Mouse (Mus musculus) T-cell, adult 66 days (primary cell): Measurements from ENCODE around the gene Mcrip1. TPM values are rescaled to one million over a fixed set of nuclear protein-coding genes. Genes with fewer than 3 reads are reported as not detected.

Experiments used
- total RNA-seq, 2 experiments: library from RNA; stranded (reverse); gene quantifications; 3 replicates in 1 of 2; 4 replicates in 1 of 2; pipeline ENCODE4 v1.2.4; 2023

Gene Mcrip1
- total RNA-seq, result 10 to 100 TPM; 41.4 to 41.6 TPM

GRCm38 (mm10) chr11:120549168-120549945 is at the start of gene Mcrip1:
TSS of gene Mcrip1 (minus strand) at chr11:120549727.

DNA sequence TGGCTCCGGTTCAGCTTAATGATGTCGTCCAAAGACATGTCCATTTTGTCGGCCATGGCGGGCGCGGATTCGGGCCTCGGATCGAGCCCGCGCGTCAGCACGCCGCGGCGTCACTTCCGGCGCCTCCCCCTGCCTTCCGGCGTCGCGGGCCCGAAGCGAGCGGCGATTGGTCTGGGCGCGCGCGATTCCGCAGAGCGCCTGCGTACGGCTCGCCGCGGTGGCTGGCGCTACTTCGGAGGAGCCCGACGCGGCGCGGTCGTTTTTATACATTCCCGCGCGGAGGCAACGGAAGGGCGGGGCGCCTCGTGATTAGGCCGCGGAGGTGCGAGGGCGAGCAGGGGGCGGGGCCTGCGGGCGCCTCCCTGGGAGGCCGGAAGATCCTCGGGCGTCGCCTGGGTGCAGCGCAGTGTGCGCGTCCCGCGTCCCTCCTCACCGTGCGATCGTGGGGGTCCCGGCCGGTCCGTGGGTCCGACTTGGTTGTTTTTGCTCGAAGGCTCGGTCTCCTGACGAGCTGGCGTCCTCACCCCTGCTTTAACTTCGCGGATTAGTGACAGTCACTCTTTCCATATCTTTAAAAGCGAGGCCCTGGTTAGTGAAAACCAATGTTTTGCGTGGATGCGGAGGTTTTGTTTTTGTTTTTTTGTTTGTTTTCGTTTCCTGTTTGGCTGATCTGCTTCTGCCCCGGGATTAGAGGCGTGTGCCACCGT is 48.9 kb upstream of the Mcrip1 start, which contains the start of the genes Alyref and Anapc11:
Gene Alyref, minus strand, starts transcription at position 83 of the 707 bp plus-strand sequence.
Gene Anapc11, plus strand, starts transcription at position 139 of the 707 bp plus-strand sequence.

DNA sequence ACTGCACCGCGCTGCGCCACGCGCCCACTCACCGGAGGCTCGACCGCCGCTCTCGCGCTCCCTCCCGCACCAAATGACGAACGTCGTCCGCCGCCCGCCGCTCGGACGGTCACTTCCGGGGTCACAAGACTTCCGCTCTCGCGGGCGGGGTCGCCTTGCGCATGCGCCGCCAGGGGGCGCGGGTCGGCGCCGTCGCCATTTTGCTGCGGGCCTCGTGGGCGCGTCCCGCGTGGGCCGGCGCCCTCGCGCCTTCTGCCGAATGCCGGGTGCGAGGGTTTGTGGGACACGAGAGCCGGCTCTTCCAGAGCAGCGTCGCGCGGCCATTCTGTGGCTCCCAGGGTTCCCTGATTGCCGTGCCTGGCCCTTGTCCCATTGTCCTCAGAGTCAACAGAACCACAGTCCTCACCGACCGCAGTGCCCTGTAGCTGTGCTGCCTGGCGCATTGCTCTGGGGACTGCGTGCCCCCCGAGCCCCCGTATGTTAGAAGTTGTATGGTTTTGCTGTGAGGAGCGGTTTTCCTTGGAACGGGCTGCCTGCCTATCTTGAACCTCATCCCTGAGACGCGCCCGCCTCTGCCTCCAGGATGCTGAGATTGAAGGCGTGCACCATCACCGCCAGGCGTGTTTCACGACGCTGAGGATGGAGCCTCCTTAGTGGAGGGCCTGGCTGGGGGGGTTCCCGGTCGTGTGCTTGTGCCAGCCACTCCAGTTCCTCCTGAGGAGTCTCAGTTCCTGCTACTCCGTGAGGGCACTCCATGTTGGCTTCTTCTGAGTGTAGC is 32.2 kb upstream of the Mcrip1 start, which contains the start of gene Arhgdia:
Gene Arhgdia, minus strand, starts transcription at position 135 of the 778 bp plus-strand sequence.

GRCm38 (mm10) chr11:120572752-120573584 is 23.4 kb upstream of the Mcrip1 start, which contains the start of gene P4hb:
TSS of gene P4hb (minus strand) at chr11:120573253.

DNA sequence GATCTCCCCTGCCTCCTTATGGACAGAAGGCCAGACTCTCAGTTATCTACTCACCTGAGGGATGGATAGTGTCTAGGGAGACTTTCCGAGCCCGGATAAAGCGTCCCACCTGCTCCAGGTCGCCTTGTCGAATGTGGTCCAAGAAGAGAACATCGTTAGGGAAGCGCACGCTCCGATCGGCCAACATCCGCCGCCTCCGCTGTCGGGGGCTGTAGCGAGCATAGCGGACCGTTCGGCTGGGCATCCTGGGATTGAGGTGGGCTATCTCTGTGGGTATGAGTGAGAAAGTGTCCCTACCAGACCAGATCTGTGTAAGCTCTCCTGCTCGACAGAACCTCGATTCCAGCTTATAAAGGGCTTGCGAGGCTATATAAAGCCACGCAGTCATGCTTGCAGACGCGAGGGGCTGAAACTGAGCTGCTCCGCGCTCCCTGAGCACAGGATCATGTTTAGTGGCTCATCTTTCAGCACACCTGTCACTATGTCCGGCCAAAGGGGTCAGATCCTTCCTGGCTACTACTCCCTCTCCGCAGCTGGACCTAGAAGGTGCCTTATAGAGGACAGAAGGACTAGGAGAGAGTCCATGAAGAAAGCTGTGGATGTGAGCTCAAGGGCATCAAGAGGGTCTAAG is 1.4 kb upstream of the Mcrip1 start, which contains the start of gene Ppp1r27:
Gene Ppp1r27, minus strand, starts transcription at position 323 of the 631 bp plus-strand sequence.

GRCm38 (mm10) chr11:120530085-120530964 is 19.2 kb downstream of the Mcrip1 start, which contains the start of gene Gcgr:
TSS of gene Gcgr (plus strand) at chr11:120530699.

Other genes starting within 250 kb of the Mcrip1 start
- gene Actg1, start 201.2 kb downstream of the Mcrip1 start, total RNA-seq, result 1,000 to 10,000 TPM; 1,363 to 1,496 TPM
- gene Fscn2, start 188.2 kb downstream of the Mcrip1 start, total RNA-seq, result under 1 TPM in 1 of 2 experiments, not detected in 1; 0.99 TPM
- gene Faap100, start 171.0 kb downstream of the Mcrip1 start, total RNA-seq, result 10 to 100 TPM; 24.9 to 26.5 TPM
- gene Nploc4, start 112.0 kb downstream of the Mcrip1 start, total RNA-seq, result 10 to 100 TPM; 61.3 to 61.5 TPM
- 10 to 100 TPM; 10.1 to 87.3 TPM for gene Tspan10, start 107.1 kb downstream of the Mcrip1 start, total RNA-seq
- under 1 TPM in 1 of 2 experiments, not detected in 1; 0.55 TPM for gene Pde6g, start 96.2 kb downstream of the Mcrip1 start, total RNA-seq
- gene Oxld1, start 91.7 kb downstream of the Mcrip1 start, total RNA-seq, result 1 to 10 TPM; 6.0 TPM
- gene Ccdc137, start 91.6 kb downstream of the Mcrip1 start, total RNA-seq, result 10 to 100 TPM; 33.7 to 40.9 TPM
- 10 to 100 TPM; 14.0 to 17.5 TPM for gene Arl16, start 82.1 kb downstream of the Mcrip1 start, total RNA-seq
- 10 to 100 TPM; 39.9 to 42.8 TPM for gene Mrpl12, start 65.1 kb downstream of the Mcrip1 start, total RNA-seq
- gene Slc25a10, start 57.9 kb downstream of the Mcrip1 start, total RNA-seq, result 10 to 100 TPM; 11.3 to 13.5 TPM
- gene Gcgr, start 19.0 kb downstream of the Mcrip1 start, total RNA-seq, result not detected
- gene Ppp1r27, start 1.4 kb upstream of the Mcrip1 start, total RNA-seq, result not detected
- gene P4hb, start 23.5 kb upstream of the Mcrip1 start, total RNA-seq, result 100 to 1,000 TPM; 159 to 168 TPM
- gene Arhgdia, start 31.9 kb upstream of the Mcrip1 start, total RNA-seq, result 100 to 1,000 TPM; 410 to 436 TPM
- 100 to 1,000 TPM; 112 to 138 TPM for gene Alyref, start 48.6 kb upstream of the Mcrip1 start, total RNA-seq
- 10 to 100 TPM; 80.1 to 83.9 TPM for gene Anapc11, start 48.7 kb upstream of the Mcrip1 start, total RNA-seq
- gene Npb, start 58.8 kb upstream of the Mcrip1 start, total RNA-seq, result 1 to 10 TPM; 2.4 to 4.5 TPM
- gene Pcyt2, start 68.2 kb upstream of the Mcrip1 start, total RNA-seq, result 100 to 1,000 TPM; 131 to 143 TPM
- 100 to 1,000 TPM; 132 to 138 TPM for gene Sirt7, start 75.5 kb upstream of the Mcrip1 start, total RNA-seq
- 10 to 100 TPM; 26.8 to 34.7 TPM for gene Mafg, start 83.9 kb upstream of the Mcrip1 start, total RNA-seq
- 1 to 10 TPM; 1.8 to 2.8 TPM for gene Pycr1, start 94.0 kb upstream of the Mcrip1 start, total RNA-seq
- not detected for gene Myadml2, start 98.4 kb upstream of the Mcrip1 start, total RNA-seq
- not detected for gene Notum, start 111.4 kb upstream of the Mcrip1 start, total RNA-seq
- 100 to 1,000 TPM; 100 to 106 TPM for gene Aspscr1, start 123.2 kb upstream of the Mcrip1 start, total RNA-seq
- 10 to 100 TPM; 32.7 to 35.1 TPM for gene Cenpx, start 164.0 kb upstream of the Mcrip1 start, total RNA-seq
- 10 to 100 TPM; 32.4 to 37.7 TPM for gene Lrrc45, start 164.2 kb upstream of the Mcrip1 start, total RNA-seq
- 1 to 10 TPM in 1 of 2 experiments, not detected in 1; 1.4 TPM for gene Rac3, start 171.7 kb upstream of the Mcrip1 start, total RNA-seq
- under 1 TPM in 1 of 2 experiments, not detected in 1; 0.89 TPM for gene Dcxr, start 177.6 kb upstream of the Mcrip1 start, total RNA-seq
- not detected for gene Cbr2, start 182.4 kb upstream of the Mcrip1 start, total RNA-seq
- 10 to 100 TPM; 25.4 to 31.0 TPM for gene Hmga1b, start 213.1 kb upstream of the Mcrip1 start, total RNA-seq
- 10 to 100 TPM; 16.4 to 16.7 TPM for gene Rfng, start 234.5 kb upstream of the Mcrip1 start, total RNA-seq
- 10 to 100 TPM; 73.1 to 93.6 TPM for gene Gps1, start 234.5 kb upstream of the Mcrip1 start, total RNA-seq
- 10 to 100 TPM; 53.5 to 62.9 TPM for gene Dus1l, start 246.7 kb upstream of the Mcrip1 start, total RNA-seq